Mouse (Mus musculus) limb, embryonic 13.5 days (tissue): ENCODE measurements at regions not wholly inside any gene's neighbourhood (a gene's known extent, or its start where the extent isn't known, plus 50 kb on each side); places are given as distances from the start of the nearest gene placed in this dataset.
"Not testable (repeated sequence)": the region's sequence is repeated elsewhere in the genome, so short reads cannot be mapped to it uniquely, and the experiment has no call there.

Experiments
- ATAC-seq: fragments of 200-750 bp; cut with Nextera tagmentation; 2 replicates; pipeline ENCODE4 v1.8.0; 2017; ENCODE audit warnings: low read depth, moderate number of reproducible peaks, moderate TSS enrichment; ENCODE audit not compliant: low FRiP score
- H3K27ac ChIP-seq: fragments of 300-500 bp; sonication (generic); 2 replicates; pipeline ENCODE4 v1.5.1; 2015; ENCODE audit warnings: inconsistent platforms, mild to moderate bottlenecking, moderate library complexity
- H3K27me3 ChIP-seq: fragments of 300-500 bp; sonication (generic); 2 replicates; pipeline ENCODE4 v1.6.1; 2015; ENCODE audit warnings: mild to moderate bottlenecking, inconsistent platforms
- H3K36me3 ChIP-seq: fragments of 300-500 bp; sonication (generic); 2 replicates; pipeline ENCODE4 v1.6.1; 2015; ENCODE audit warnings: inconsistent platforms, mild to moderate bottlenecking, moderate library complexity
- H3K4me1 ChIP-seq: fragments of 300-500 bp; sonication (generic); 2 replicates; pipeline ENCODE4 v1.6.1; 2015; ENCODE audit warnings: inconsistent platforms
- H3K4me2 ChIP-seq: fragments of 300-500 bp; sonication (generic); replicated peaks from 2 replicates; pipeline ENCODE4 v1.6.1; 2015; ENCODE audit warnings: inconsistent platforms, mild to moderate bottlenecking, moderate library complexity
- H3K4me3 ChIP-seq: fragments of 300-500 bp; sonication (generic); 2 replicates; pipeline ENCODE4 v1.5.1; 2015; ENCODE audit warnings: moderate library complexity, mild to moderate bottlenecking, inconsistent platforms
- H3K9ac ChIP-seq: fragments of 300-500 bp; sonication (generic); 2 replicates; pipeline ENCODE4 v1.6.1; 2015; ENCODE audit warnings: mild to moderate bottlenecking, inconsistent platforms
- H3K9me3 ChIP-seq: fragments of 300-500 bp; sonication (generic); 2 replicates; pipeline ENCODE4 v1.6.1; 2016; ENCODE audit warnings: inconsistent platforms
- WGBS: fragments of 180-500 bp; shearing (Covaris S2); methylation state at CpG from one replicate; pipeline ENCODE4 v1.1.7; 2015; 5-methylcytosine and 5-hydroxymethylcytosine counted together

DNA sequence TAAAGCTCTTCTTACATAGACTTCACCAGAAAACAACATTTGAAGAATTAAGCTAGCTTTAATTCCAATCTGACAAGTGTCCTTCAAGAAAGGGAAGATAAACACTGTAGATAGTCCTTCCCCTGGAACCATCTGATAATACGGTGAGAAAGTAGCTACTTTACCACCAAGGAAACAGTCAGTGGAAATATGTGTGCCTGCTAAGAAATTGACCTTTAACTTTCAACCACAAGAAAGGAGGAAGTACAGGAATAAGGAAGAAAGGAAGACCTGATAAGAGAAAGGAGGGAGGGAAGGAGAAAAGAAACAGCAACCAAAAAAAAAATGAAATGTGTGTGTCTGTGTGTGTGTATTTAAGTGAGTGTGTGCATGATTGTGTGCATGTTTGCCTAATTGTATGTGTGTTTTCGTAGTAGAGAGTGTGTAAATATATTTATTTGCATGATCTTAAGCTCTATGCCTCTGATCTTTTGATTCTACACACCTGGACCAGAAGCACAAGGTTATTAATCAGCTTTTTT is 831.3 kb downstream of the Pla2g4a start:
- ATAC-seq = no peak
- Histone ChIP-seq H3K9ac (no peak overlapping the region), H3K4me3 (no peak overlapping the region), H3K4me2 (no peak overlapping the region), H3K4me1 (no peaks in the 10 kb centered on the region), H3K9me3 (no peaks in the 10 kb centered on the region), H3K27me3 (no peaks in the 10 kb centered on the region), H3K36me3 (no peaks in the 10 kb centered on the region), H3K27ac (no peak overlapping the region)
- 79% methylated on average over 2 of the region's 2 CpGs for WGBS

DNA sequence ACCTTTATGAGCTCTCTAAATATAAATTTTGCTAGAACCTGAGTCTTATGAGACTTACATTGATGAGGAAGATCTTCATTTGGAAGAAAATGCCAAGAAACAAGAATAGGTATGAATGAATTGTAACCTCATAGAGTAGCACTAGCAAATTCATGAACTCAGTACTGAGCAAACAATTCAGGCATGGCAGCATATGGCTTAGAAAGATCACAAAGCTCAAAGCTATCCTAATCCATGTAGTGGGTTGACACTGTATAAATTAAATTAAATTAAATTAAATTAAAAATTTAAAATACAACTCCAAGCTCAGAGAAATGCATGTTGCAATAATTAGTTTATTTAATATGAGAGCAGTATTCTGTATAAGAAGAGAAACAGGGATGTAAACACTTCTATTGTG is 832.0 kb downstream of the Pla2g4a start:
- Histone ChIP-seq H3K4me1 (no peaks in the 10 kb centered on the region), H3K27ac (no peak overlapping the region), H3K4me3 (no peak overlapping the region), H3K9ac (no peak overlapping the region), H3K36me3 (no peaks in the 10 kb centered on the region), H3K27me3 (no peaks in the 10 kb centered on the region), H3K9me3 (no peaks in the 10 kb centered on the region), H3K4me2 (no peak overlapping the region)
- ATAC-seq = no peak

DNA sequence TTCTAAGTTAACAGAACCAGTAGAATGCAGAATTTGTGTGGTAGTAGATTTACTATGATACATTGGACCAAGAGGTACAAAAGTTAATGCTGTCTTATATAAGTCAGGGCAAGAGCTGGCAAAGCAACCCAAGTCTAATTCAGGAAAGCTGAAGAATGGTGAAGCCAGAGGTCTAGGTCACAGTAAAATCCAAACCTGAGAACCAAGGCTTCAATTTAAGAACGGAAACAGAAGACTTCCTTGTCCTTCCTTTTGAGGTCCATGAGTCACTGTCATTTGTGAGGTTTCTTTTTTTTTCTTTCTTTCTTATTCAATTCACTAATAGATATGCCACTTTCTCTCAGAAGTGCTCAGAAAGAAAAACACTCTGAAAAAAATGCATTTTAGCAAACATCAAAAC is 833.4 kb downstream of the Pla2g4a start:
- Histone ChIP-seq H3K27me3 (no peaks in the 10 kb centered on the region), H3K9me3 (no peaks in the 10 kb centered on the region), H3K36me3 (no peaks in the 10 kb centered on the region), H3K9ac (no peak overlapping the region), H3K4me3 (no peak overlapping the region), H3K4me2 (no peak overlapping the region), H3K27ac (no peak overlapping the region), H3K4me1 (no peaks in the 10 kb centered on the region)
- WGBS = 86% methylated on average over 1 of the region's 1 CpGs
- no peak for ATAC-seq

DNA sequence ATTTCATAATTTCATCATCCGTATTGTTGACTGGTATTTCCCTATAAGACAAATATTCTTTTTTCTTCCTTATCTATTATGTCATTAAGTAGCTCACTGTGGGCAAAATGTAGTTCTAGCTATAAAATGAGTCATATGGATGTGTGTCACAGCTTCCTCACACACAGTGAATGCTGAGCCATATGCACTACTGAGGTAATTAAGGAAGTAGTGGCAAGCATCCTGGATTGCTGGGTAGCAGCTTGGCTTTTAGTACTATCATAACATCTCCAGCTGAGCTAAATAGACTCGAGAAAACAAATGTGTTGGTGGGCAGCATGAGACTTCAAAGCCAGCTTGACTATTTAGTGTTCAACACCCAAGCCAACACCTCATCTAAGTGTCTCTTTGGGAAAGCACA is 857.7 kb downstream of the Pla2g4a start:
- H3K9ac ChIP-seq = no peak overlapping the region
- H3K36me3 ChIP-seq = no peaks in the 10 kb centered on the region
- 47% methylated on average over 2 of the region's 2 CpGs for WGBS
- ATAC-seq = no peak
- H3K4me1 ChIP-seq = no peaks in the 10 kb centered on the region
- no peak overlapping the region for H3K4me2 ChIP-seq
- H3K27ac ChIP-seq = no peak overlapping the region
- H3K4me3 ChIP-seq = no peak overlapping the region
- no peaks in the 10 kb centered on the region for H3K9me3 ChIP-seq
- no peaks in the 10 kb centered on the region for H3K27me3 ChIP-seq

DNA sequence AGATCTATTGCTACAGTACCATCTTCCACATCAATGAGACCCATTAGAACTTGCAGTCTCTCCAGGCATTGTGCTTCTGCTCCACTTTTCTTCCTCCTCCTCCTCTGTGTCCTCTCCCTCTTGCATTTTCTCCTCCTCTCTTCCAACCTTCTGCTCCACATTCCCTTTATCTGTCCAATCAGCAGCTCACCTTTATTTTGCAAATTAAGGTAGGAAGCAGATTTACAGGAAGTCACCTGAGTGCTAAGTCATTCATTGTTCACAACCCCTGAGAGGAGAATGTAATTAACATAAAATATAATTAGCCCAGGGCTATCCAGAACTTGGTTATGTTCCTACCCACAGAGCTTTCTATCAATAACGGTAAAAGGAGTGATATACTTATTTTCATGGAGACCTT is 863.7 kb downstream of the Pla2g4a start:
- WGBS = 76% methylated on average over 1 of the region's 1 CpGs
- H3K4me2 ChIP-seq = no peak overlapping the region
- no peaks in the 10 kb centered on the region for H3K36me3 ChIP-seq
- no peak overlapping the region for H3K27ac ChIP-seq
- no peak overlapping the region for H3K4me3 ChIP-seq
- no peaks in the 10 kb centered on the region for H3K4me1 ChIP-seq
- no peak overlapping the region for H3K9ac ChIP-seq
- no peaks in the 10 kb centered on the region for H3K27me3 ChIP-seq
- no peaks in the 10 kb centered on the region for H3K9me3 ChIP-seq
- ATAC-seq = no peak

DNA sequence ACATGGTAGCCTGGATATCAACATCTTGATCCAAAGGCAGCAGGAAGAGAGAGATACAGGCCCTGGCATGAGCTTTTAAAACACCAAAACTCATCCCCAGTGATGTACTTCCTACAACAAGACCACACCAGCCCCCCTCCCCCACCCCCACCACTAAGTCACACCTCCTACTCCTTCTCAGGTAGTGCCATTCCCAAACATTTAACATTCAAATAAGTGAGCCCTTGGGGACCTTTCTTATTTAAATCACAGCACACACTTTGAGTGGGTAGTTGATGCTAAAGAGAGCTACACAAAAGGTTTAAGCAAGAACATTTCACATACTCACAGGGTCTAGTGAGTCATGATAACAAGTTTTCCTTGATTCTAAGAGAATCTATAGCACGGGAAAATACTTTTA is 886.4 kb downstream of the Pla2g4a start:
- H3K9me3 ChIP-seq = no peaks in the 10 kb centered on the region
- no peak overlapping the region for H3K27ac ChIP-seq
- WGBS = 84% methylated on average over 1 of the region's 1 CpGs

DNA sequence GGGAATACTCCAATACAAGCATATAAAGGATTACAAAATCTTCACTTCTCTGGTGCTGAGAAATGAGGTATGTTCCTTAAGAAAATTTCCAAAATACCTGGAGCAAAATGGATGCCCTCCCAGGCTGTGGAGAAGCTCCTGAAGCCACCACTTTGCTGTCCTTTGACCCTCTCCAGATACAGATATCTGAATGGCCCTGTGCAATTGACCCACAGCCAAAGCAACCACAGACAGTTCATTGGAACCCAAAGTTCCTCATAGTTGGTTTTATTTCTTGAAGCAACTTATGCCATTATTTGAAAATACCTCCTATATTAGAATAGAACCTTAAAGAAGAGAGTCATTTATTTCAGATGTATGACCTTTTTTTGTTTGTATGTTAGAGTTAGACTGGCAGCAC is 891.5 kb downstream of the Pla2g4a start:
- H3K9me3 ChIP-seq = no peaks in the 10 kb centered on the region
- H3K27me3 ChIP-seq = no peaks in the 10 kb centered on the region
- no peaks in the 10 kb centered on the region for H3K4me1 ChIP-seq
- H3K9ac ChIP-seq = no peak overlapping the region
- H3K4me2 ChIP-seq = no peak overlapping the region
- no peaks in the 10 kb centered on the region for H3K36me3 ChIP-seq
- H3K27ac ChIP-seq = no peak overlapping the region
- ATAC-seq = no peak
- no peak overlapping the region for H3K4me3 ChIP-seq

More for the DNA sequence above, 886.4 kb downstream of the Pla2g4a start:
- no peak for ATAC-seq
- H3K4me1 ChIP-seq = no peaks in the 10 kb centered on the region
- no peak overlapping the region for H3K4me3 ChIP-seq
- H3K27me3 ChIP-seq = no peaks in the 10 kb centered on the region
- H3K4me2 ChIP-seq = no peak overlapping the region
- no peaks in the 10 kb centered on the region for H3K36me3 ChIP-seq
- no peak overlapping the region for H3K9ac ChIP-seq

DNA sequence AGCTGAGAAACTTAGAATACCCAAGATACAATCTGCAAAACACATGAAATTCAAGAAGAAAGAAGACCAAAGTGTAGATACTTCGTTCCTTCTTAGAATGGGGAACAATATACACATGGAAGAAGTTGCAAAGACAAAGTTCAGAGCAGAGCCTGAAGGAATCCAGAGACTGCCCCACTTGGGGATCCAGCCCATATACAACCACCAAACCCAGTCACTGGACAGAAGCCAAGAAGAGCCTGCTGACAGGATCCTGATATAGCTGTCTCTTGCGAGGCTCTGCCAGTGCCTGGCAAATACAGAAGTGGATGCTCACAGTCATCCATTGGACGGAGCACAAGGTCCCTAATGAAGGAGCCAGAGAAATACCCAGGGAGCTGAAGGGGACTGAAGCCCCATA is 898.1 kb downstream of the Pla2g4a start:
- H3K9ac ChIP-seq, H3K27me3 ChIP-seq, H3K4me1 ChIP-seq, H3K4me3 ChIP-seq, H3K9me3 ChIP-seq, H3K27ac ChIP-seq, H3K4me2 ChIP-seq, ATAC-seq, H3K36me3 ChIP-seq: not testable (repeated sequence)
- 83% methylated on average over 3 of the region's 3 CpGs for WGBS

DNA sequence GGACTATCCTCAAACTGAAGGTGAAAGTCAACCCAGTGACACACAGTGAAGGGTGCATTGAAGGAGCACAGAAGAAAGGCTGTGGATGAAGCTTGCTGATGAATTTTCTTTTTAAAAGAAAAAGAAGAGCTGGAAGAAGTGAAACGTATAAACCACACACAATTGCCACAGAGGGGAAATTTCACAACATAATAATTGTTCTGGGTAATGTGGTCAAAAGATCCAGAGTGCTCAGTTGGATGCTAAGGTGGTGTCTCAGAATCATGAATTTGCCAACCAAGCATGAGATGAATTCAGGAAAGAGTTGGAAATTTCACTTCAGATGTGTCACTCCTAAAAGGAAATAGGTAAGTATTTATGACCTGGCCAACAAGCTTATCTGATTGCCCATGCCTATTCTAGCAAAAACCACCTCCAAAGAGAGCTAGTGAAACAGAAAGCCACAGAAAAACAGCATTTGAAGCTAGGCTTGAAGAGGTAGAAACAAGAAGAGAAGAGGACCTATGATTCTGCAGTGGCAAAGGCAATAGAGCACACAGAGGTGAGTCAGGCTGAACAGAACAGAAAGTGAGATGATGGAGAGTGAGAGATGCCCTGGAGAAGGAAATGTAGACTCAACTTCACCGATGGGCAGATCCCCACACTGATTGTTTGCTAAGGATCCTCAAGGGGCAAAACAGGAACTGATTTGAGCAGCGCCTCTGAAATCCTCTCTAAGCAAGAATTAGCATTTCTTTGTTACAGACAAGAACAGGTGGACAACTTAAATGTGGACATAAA is 922.7 kb downstream of the Pla2g4a start:
- Histone ChIP-seq H3K36me3 (no peaks in the 10 kb centered on the region), H3K27me3 (no peaks in the 10 kb centered on the region), H3K27ac (no peak overlapping the region), H3K4me2 (no peak overlapping the region), H3K4me1 (no peaks in the 10 kb centered on the region), H3K4me3 (no peak overlapping the region), H3K9me3 (no peaks in the 10 kb centered on the region), H3K9ac (no peak overlapping the region)
- WGBS = 72% methylated on average over 3 of the region's 3 CpGs
- no peak for ATAC-seq

DNA sequence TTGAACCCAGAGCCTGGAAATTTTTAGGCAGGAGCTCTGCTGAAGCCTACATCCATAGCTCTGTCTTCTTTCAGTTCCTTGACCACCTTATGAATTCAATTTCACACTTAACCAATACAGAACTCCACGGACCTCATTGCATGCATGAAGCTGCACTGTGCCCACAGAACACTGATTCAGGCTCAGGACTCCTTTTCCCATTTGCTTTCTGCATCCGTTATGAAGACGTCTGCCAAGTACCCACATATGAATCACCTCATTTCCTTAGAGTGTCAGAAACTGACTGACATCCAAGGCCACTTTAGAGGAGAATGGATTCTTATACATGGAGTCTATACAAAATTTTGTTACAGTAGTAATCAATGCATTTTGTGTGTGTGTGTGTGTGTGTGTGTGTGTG is 932.8 kb downstream of the Pla2g4a start:
- Histone ChIP-seq H3K4me1 (no peaks in the 10 kb centered on the region), H3K9me3 (no peaks in the 10 kb centered on the region), H3K27ac (no peak overlapping the region), H3K4me3 (no peak overlapping the region), H3K4me2 (no peak overlapping the region), H3K27me3 (no peaks in the 10 kb centered on the region), H3K9ac (no peak overlapping the region), H3K36me3 (no peaks in the 10 kb centered on the region)
- ATAC-seq = no peak
- WGBS = 75% methylated on average over 3 of the region's 3 CpGs

DNA sequence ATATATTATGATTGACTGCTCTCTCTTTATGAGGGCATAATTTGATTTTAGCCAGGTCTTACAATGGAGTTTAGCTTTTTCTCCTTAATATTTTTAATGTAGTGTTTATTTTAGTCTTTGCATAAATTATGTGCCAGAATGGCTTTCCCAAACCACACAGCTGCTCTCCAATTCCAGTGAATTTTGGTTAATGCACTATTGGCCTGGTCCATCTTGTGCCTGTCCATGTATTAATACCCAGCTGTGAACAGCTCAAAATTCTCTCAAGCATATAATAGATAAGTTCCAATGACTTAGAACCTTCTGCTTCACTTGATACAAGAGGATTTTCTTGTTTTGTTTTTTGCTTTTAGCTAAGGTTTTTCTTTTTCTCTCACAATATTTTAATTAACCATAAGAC is 939.4 kb downstream of the Pla2g4a start:
- no peak overlapping the region for H3K27ac ChIP-seq
- no peaks in the 10 kb centered on the region for H3K27me3 ChIP-seq
- no peaks in the 10 kb centered on the region for H3K36me3 ChIP-seq
- no peak overlapping the region for H3K4me2 ChIP-seq
- no peak overlapping the region for H3K9ac ChIP-seq
- no peak overlapping the region for H3K4me3 ChIP-seq
- no peaks in the 10 kb centered on the region for H3K4me1 ChIP-seq
- H3K9me3 ChIP-seq = no peaks in the 10 kb centered on the region
- no peak for ATAC-seq

DNA sequence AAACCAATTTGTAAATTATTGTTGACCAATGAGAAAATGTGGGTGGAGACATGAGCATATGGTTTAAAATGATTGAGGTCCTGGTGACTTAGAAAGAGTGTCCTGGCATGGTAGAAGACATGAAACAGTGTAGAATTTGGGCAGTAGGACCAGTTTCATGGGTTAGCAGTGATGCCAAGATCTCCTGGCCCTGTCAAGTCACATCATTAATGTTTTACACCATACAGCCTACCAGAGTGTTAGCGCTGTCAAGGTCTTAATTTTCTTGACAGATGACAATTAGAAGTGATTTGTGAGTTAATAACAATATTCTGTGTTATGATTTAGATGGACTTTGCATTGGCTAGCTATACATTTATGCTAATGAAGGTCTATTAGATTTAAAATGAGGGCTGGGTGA is 939.8 kb downstream of the Pla2g4a start:
- Histone ChIP-seq H3K36me3 (no peaks in the 10 kb centered on the region), H3K27me3 (no peaks in the 10 kb centered on the region), H3K4me2 (no peak overlapping the region), H3K4me1 (no peaks in the 10 kb centered on the region), H3K27ac (no peak overlapping the region), H3K4me3 (no peak overlapping the region), H3K9me3 (no peaks in the 10 kb centered on the region), H3K9ac (no peak overlapping the region)
- no peak for ATAC-seq
- WGBS = 86% methylated on average over 1 of the region's 1 CpGs

DNA sequence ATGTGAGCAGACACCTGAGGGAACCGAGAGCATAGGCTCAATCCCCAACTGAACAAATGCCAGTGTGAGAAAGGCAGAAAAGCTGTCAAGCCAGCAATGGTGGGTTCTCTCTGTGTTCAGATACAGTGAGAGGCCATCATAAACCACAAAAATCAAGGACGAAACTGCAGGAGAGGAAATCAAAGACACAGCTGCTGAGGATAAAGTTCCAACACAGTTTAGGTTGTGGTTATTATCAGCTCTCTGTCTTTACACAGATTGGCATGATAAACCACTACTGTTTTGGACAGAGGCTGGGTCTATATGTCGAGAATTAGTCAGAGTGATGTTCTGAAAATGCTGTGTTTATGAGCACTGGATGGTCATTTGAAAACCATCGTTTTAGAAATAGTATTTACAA is 946.5 kb downstream of the Pla2g4a start:
- WGBS = 74% methylated on average over 4 of the region's 4 CpGs
- H3K4me3 ChIP-seq = no peak overlapping the region

More for the DNA sequence above, 946.5 kb downstream of the Pla2g4a start:
- H3K9ac ChIP-seq = no peak overlapping the region
- H3K36me3 ChIP-seq = no peaks in the 10 kb centered on the region
- H3K9me3 ChIP-seq = no peaks in the 10 kb centered on the region
- H3K4me2 ChIP-seq = no peak overlapping the region
- H3K27ac ChIP-seq = no peak overlapping the region
- H3K27me3 ChIP-seq = no peaks in the 10 kb centered on the region
- no peak for ATAC-seq
- H3K4me1 ChIP-seq = no peaks in the 10 kb centered on the region
